Mouse (Mus musculus) bone marrow macrophage, adult 2 months (primary cell): ENCODE measurements at regions not wholly inside any gene's neighbourhood (a gene's known extent, or its start where the extent isn't known, plus 50 kb on each side); places are given as distances from the start of the nearest gene placed in this dataset.

ENCODE experiments used
- CTCF ChIP-seq: IDR thresholded peaks from 2 replicates; pipeline ENCODE4 v1.5.1; 2012; ENCODE audit warnings: low read depth, mild to moderate bottlenecking, low read length, moderate library complexity
- POLR2A ChIP-seq: IDR thresholded peaks from 2 replicates; pipeline ENCODE4 v1.6.1; 2012; ENCODE audit warnings: mild to moderate bottlenecking, low read depth, low read length, borderline replicate concordance

DNA sequence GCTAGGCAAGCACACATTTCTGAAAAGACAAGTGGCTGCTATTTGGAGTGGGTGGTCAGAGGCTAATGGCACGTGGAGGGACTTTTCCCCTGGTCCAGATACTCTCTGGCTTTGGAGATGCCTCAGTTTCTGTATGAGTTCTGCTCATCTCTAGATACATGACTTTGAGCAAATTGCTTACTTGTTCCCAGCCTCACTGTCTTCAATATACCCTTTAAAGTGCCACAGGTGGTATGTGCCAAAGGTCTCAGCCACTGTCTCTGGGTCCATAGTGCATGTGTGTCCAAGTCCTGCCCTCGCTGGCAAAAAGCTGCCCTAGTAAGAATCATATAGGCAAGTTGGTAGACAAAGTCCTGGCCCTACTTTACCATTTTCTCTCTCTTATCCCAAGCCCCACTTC, 291.5 kb downstream of the Dysf start:
- TF ChIP-seq CTCF (no peak), POLR2A (no peak)
